Mouse (Mus musculus) gastrocnemius, postnatal 25 days (tissue): ENCODE results near the gene Calhm6. TPM values are rescaled to one million over a fixed set of nuclear protein-coding genes. Genes with fewer than 3 reads are reported as not detected.

ENCODE experiments used
- DNase-seq: peaks from one replicate; pipeline ENCODE4 v3.0.0; 2022
- long read RNA-seq, 2 experiments: library from polyadenylated mRNA; stranded (forward); transcript quantifications; one replicate each; pipeline ENCODE4 v2.0.0; 2021
- total RNA-seq, 2 experiments: library from RNA; stranded (reverse); gene quantifications; 1 replicate in 1 of 2; 2 replicates in 1 of 2; pipeline ENCODE4 v1.2.3; 2021

Gene Calhm6
- under 1 TPM in 1 of 2 experiments, not detected in 1; 0.24 TPM for total RNA-seq
- long read RNA-seq, experiment 1, result 0 reads
- long read RNA-seq, experiment 2, result 0 reads

DNA sequence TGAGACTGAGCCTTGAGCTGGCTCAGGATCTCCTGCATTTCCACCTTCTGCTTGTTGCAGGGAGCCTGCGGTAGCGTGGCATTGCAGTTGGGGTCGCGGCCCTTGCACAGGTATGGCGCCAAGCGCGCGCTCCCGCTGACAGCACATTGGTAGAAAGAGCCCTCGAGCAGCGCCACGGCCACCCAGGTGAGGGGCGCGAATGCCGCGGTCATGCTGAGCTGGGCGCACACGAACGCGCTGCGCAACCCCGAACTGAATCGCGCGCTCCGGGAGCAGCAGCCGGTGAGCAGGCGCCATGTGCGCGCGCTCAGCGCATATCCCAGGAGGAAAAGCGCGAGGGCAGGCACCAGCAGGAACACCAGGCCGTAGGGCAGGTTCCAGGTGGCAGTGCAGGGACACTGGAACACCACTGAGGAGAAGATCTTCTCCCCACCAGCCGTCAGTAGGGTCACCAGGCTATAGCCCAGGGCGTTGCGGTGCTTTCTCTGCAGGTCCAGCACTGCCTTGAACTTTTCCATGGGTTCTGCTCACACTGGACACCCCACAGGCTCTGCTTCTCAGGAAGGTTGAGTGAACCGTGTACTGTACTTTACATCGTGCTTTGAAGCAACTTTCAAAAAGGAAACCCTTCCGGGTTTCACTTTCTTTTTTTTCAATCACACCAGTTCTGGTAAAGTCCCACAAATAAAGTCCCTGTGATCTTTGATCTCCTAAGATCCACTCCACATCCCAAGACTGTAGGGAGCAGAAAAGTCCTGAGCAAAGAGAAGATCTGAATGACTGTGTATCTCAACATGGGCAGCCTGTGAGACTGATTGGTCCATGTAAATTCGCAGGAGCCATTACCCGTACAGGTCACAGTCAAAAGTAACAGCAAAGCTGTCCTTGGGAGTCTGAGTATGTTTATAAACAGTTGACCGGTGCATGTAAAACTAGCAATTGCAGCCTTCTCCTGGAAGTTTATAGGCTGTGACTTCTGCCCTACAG is at the start of gene Calhm6:
Calhm6 (minus strand) TSS at position 593 of the 987 bp plus-strand sequence.
- peak; percentile 14 for DNase-seq

- no peak for DNase-seq
Observed at GRCm38 (mm10) chr10:34175870-34176606, 48.3 kb upstream of the Calhm6 start.

DNA sequence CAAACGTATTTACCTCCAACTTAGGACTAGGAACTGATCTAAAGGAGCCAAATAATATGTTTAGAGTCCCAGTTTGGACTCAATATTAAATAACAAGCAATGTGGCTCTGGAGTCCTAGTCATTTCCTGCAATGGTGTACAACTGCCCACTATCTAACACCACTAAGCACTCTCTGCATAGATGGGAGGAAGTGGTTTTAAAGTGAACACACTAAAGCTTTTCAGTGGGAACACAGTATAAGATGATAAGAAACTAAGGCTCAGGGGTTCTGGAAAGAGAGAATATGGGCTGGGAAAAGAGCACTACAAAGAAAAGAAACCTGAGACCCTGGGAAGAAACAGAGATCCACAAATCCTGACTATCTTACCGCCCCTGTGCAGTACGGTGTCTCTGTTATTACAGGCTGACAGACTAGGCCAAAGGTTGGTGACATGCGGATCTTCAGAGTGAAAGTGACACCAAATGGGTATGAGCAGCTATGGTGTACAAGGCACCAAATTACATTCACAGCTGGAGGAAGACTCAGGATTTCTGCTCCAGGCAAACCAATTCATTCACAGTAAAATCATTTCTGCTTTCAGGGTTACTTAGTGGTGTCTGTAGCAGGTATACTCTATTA is 45.0 kb upstream of the Calhm6 start:
- DNase-seq, result no peak

DNA sequence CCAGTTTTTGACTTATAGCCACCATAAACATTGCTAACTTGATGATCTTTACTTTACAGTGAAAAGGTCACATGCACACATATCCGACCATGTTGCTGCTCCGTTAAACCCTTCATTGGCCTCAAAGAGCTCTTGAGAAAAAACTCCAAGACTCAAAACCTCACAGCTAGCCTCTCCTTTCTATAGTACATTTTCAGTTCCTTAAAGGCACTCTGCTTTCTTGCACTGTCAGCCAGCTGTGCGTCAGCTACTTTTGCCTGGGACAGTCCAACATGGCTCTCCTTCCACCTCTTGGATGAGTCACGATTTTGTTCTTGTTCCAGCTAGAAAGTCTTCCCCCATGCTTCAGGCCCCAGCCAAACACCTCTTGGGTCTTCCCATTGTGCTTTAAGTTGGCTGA is 43.9 kb upstream of the Calhm6 start:
- peak; percentile 24 for DNase-seq

DNA sequence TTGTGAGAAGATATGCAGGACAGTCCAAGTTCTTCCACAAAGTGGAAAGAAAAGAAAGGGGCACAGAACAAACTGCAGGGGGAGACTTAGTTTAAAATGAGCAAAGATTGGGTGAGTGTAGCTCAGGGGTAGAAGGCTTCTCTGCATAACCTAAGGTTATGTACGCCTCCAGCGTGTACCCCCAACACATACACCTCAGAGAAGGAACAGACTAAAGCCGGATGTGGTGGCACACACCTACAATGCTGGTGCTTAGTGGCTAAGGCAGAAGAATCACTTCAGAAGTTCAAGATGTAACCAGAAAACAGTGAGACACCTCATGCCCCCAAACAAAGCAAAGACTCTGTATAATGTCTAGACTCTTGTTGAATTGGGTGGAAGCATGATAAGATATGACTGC is 43.4 kb upstream of the Calhm6 start:
- no peak for DNase-seq

- no peak for DNase-seq
Observed at GRCm38 (mm10) chr10:34166971-34167370, 39.2 kb upstream of the Calhm6 start.

- DNase-seq, result no peak
Observed at GRCm38 (mm10) chr10:34155796-34156554, 28.2 kb upstream of the Calhm6 start.

DNA sequence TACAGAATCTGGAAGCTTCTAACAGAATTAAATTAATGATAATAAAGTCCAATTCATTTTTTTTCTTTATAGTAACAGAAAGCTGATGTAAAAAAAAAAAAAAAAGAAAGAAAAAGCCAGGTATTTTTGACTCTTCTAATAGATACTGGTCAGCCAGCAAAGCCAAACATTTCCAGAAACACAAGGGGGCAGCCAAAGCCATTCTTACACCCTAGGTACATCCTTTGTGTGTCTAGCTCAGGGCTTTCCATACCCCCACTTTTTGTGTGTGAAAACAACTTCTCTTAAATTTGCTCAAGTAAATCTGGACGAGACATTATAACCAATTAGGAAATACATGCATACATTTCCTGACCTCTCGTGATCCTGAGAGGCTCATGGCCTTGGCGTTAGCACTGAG is 24.0 kb upstream of the Calhm6 start:
- no peak for DNase-seq

GRCm38 (mm10) chr10:34150454-34150853 is 22.7 kb upstream of the Calhm6 start:
- no peak for DNase-seq

GRCm38 (mm10) chr10:34149772-34150171 is 22.0 kb upstream of the Calhm6 start:
- no peak for DNase-seq

- DNase-seq, result no peak
Observed at GRCm38 (mm10) chr10:34141693-34142092, 13.9 kb upstream of the Calhm6 start.

DNA sequence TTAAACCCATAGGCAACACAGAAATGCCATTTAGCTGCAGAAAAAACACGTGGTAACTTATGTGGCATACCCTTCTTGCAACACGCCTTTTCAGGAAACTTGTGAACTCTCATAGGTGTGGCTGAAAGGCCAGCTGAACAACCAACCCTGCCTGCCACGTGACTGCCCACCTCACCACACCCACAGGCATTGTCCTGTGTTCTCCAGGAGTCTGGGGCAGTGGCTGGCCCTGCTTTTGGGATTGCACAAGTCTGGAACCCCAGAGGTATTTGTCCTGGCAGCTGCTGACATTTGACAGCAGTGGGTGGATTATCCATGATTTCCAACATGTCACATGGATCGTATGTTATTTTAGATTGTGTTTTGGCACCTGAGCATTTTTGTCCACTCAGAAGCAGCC is 12.0 kb upstream of the Calhm6 start:
- no peak for DNase-seq

- DNase-seq, result no peak
Observed at GRCm38 (mm10) chr10:34138027-34138426, 10.2 kb upstream of the Calhm6 start.

DNA sequence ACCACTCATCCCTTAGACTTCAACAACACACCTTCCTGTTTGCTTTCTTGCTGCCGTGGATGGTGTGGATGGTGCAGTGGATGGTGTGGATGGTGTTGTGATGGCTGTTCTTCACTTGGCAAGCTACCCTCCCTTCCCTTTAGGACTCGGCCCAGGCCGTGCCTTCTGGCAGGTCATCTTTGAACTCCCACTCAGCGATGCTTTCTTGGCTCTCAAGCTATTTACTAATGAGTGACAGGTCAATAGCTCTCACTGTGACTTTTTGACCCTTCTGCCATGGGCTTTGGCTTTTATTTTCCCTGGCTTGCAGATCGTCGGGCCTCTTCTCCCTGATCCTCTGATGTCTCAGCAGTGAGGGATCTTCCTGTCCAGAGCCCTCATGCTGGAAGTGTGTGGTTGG is 8.6 kb upstream of the Calhm6 start:
- no peak for DNase-seq

- no peak for DNase-seq
Observed at GRCm38 (mm10) chr10:34131356-34131755, 3.6 kb upstream of the Calhm6 start.

DNA sequence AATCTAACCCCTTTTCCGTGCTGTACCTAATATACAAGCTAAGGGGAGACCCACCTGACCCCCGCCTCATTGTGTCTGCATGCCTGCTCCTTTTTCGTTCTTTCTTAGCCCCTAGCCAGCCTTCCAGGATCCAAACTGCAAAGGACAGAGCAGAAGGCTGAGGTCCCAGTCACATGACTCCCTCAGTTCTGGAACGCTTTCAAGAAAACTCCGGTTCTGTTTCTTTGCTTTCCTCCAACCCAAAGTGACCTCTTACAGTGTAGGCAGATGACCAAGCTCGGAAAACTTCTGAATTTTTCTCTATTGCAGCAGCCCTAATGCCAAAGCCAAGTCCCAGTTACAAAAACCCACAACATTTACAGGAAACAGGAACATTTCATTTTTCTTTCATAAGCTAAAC is 607 bp upstream of the Calhm6 start:
- DNase-seq, result peak; percentile 36

GRCm38 (mm10) chr10:34118421-34118820 is 9.4 kb downstream of the Calhm6 start:
- no peak for DNase-seq

- DNase-seq, result no peak
Observed at GRCm38 (mm10) chr10:34117770-34118169, 10.0 kb downstream of the Calhm6 start.

DNA sequence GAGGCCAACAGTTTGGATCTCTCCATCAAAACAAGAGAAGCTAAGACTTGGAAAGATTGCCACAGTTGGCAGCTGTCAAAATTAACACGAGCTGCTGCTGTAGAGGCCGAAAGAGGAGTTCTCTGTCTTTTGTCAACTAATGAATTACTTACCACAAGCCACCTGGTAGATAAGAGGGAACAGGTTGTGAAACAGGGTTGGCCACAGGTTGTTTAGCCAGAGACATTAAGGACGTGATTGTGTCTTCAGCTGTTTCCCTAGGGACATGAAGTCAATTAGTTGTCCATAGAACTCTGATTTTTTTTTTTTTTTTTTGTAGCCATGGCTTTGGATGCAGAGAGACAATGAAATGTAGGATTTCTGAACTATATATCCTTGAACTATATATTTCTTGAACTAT is 10.7 kb downstream of the Calhm6 start:
- no peak for DNase-seq

- no peak for DNase-seq
Observed at GRCm38 (mm10) chr10:34111964-34112738, 15.6 kb downstream of the Calhm6 start.

- DNase-seq, result no peak
Observed at GRCm38 (mm10) chr10:34110863-34111465, 16.8 kb downstream of the Calhm6 start.
